Mouse (Mus musculus) left cerebral cortex, adult 18-20 months (tissue): ENCODE data around the gene Erfe. TPM values are rescaled to one million over a fixed set of nuclear protein-coding genes. Genes with fewer than 3 reads are reported as not detected.

Experiments
- DNase-seq, 2 experiments: peaks; one replicate each; pipeline ENCODE4 v3.0.0; 2021 to 2022; ENCODE audit warnings: low spot score in 2 of 2, mixed read lengths in 1 of 2
- total RNA-seq, 2 experiments: library from RNA; stranded (reverse); gene quantifications; 2 replicates each; pipeline ENCODE4 v1.2.3; 2021

Erfe gene
- total RNA-seq, 2 experiments from 2014 or later: 0.30 to 0.58 TPM

DNA sequence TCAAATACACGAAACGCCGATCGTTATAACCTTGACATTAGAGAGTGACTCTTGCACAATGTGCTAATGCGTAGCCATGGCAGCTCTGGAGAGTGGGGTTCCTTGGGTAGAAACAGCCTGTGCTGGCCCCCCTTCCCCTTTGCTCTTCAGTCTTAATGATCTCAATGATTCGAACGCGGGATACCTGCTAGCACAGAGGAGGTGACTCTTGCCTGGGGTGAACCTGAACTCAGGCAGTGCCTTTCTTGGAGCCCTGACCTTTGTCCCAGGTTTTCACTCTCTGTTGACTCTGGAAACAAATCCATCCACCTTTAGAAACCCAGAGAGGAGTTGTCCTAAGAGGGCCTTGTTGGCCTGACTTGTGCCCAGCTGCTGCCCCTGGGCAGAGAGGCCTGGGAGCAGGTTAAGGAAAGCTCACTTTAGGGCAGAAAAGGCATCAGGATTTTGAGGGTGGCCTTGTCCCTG, 54.4 kb downstream of the Erfe start:
- DNase-seq: no peak

Other genes with a start within 250 kb of the Erfe start
- gene Rbm44, start 221.3 kb upstream of the Erfe start, total RNA-seq: under 1 TPM in 1 of 2 experiments, not detected in 1; 0.09 TPM
- 10 to 100 TPM; 51.6 to 52.7 TPM for gene Ramp1, start 186.6 kb upstream of the Erfe start, total RNA-seq
- gene Ube2f, start 116.1 kb upstream of the Erfe start, total RNA-seq: 10 to 100 TPM; 57.6 to 57.9 TPM
- gene Scly, start 68.1 kb upstream of the Erfe start, total RNA-seq: 10 to 100 TPM; 18.8 to 20.8 TPM
- gene Espnl, start 44.4 kb upstream of the Erfe start, total RNA-seq: under 1 TPM; 0.16 to 0.26 TPM
- gene Klhl30, start 15.4 kb upstream of the Erfe start, total RNA-seq: under 1 TPM; 0.26 to 0.30 TPM
- 10 to 100 TPM; 60.1 to 64.3 TPM for gene Ilkap, start 32.4 kb downstream of the Erfe start, total RNA-seq
- gene Hes6, start 47.6 kb downstream of the Erfe start, total RNA-seq: 10 to 100 TPM; 15.3 to 17.4 TPM
- gene Per2, start 92.9 kb downstream of the Erfe start, total RNA-seq: 10 to 100 TPM; 39.0 to 39.1 TPM
- 10 to 100 TPM; 13.4 to 16.0 TPM for gene Traf3ip1, start 128.2 kb downstream of the Erfe start, total RNA-seq
- gene Asb1, start 174.1 kb downstream of the Erfe start, total RNA-seq: 10 to 100 TPM; 42.0 to 42.1 TPM